Mouse (Mus musculus): ENCODE measurements at regions not wholly inside any gene's neighbourhood (a gene's known extent, or its start where the extent isn't known, plus 50 kb on each side); places are given as distances from the start of the nearest gene placed in this dataset.

GRCm38 (mm10) chr1:169387056-169387455 is 144.2 kb downstream of the Nuf2 start:
- no peak for TF ChIP-seq POLR2A (IDR thresholded peaks at IDR 0.05; ENCODE audit: borderline replicate concordance, low read depth, low read length)
- no peak for TF ChIP-seq CTCF (IDR thresholded peaks at IDR 0.05; ENCODE audit: low read depth, low read length)
